Mouse (Mus musculus): ENCODE data around the gene Prkcd.

- no peak for TF ChIP-seq CTCF (IDR thresholded peaks at IDR 0.05; ENCODE audit: extremely low read depth, insufficient read depth, insufficient read length, insufficient replicate concordance)
- TF ChIP-seq POLR2A (IDR thresholded peaks at IDR 0.05; ENCODE audit: low read depth, low read length): no peak
These were observed 20.5 kb upstream of the Prkcd start for GRCm38 (mm10) chr14:30646486-30646885.

All from spleen, adult 2 months (tissue).